Mouse (Mus musculus) kidney, adult 2 months (tissue): ENCODE measurements around the gene Rapgef3. TPM values are rescaled to one million over a fixed set of nuclear protein-coding genes. Genes with fewer than 3 reads are reported as not detected.
A peak's percentile ranks its signal among the peaks of the same experiment; 100 is the strongest.

Experiments
- DNase-seq: peaks from one replicate; pipeline ENCODE4 v3.0.0; 2021
- H3K27ac ChIP-seq: fragments of 200-500 bp; 2 replicates; pipeline ENCODE4 v1.5.1; 2012; ENCODE audit warnings: low read depth, low read length, control low read depth, inconsistent platforms; ENCODE audit not compliant: insufficient read depth
- H3K27me3 ChIP-seq: fragments of 200-500 bp; replicated peaks from 2 replicates; pipeline ENCODE4 v1.6.1; 2012; ENCODE audit warnings: mild to moderate bottlenecking, moderate library complexity, low read length, inconsistent platforms; ENCODE audit not compliant: control insufficient read depth, insufficient read depth
- H3K36me3 ChIP-seq: fragments of 200-500 bp; 2 replicates; pipeline ENCODE4 v1.6.1; 2012; ENCODE audit warnings: mild to moderate bottlenecking, moderate library complexity, low read length, inconsistent platforms; ENCODE audit not compliant: control insufficient read depth, insufficient read depth
- H3K4me1 ChIP-seq: fragments of 200-500 bp; 2 replicates; pipeline ENCODE4 v1.6.1; 2011; ENCODE audit warnings: low read length; ENCODE audit not compliant: control insufficient read depth, insufficient read depth
- H3K4me3 ChIP-seq: fragments of 200-500 bp; 2 replicates; pipeline ENCODE4 v1.5.1; 2011; ENCODE audit warnings: mild to moderate bottlenecking, low read depth, low read length, control low read depth; ENCODE audit not compliant: insufficient read depth
- CTCF ChIP-seq: fragments of 200-500 bp; conservative IDR thresholded peaks from 2 replicates; pipeline ENCODE4 v1.5.1; 2011; ENCODE audit warnings: low read depth, mild to moderate bottlenecking, control low read depth, low read length, moderate library complexity, mixed read lengths; ENCODE audit not compliant: insufficient read depth, insufficient read length
- POLR2A ChIP-seq: fragments of 200-500 bp; IDR thresholded peaks from one replicate; pipeline ENCODE4 v1.6.1; 2011; ENCODE audit warnings: low read depth, low read length, control low read depth
- WGBS: fragments of 180-500 bp; shearing (Covaris S2); methylation state at CpG from one replicate; pipeline ENCODE4 v1.1.7; 2018; 5-methylcytosine and 5-hydroxymethylcytosine counted together
- polyA plus RNA-seq: library from polyadenylated mRNA; depleted of rRNA; stranded (reverse); fragments of >200 nt; gene quantifications from 2 replicates; pipeline ENCODE4 v1.2.3, GENCODE M21; 2012; rRNA removed

Rapgef3 gene
- 136 and 184 TPM in 2 replicates for polyA plus RNA-seq

DNA sequence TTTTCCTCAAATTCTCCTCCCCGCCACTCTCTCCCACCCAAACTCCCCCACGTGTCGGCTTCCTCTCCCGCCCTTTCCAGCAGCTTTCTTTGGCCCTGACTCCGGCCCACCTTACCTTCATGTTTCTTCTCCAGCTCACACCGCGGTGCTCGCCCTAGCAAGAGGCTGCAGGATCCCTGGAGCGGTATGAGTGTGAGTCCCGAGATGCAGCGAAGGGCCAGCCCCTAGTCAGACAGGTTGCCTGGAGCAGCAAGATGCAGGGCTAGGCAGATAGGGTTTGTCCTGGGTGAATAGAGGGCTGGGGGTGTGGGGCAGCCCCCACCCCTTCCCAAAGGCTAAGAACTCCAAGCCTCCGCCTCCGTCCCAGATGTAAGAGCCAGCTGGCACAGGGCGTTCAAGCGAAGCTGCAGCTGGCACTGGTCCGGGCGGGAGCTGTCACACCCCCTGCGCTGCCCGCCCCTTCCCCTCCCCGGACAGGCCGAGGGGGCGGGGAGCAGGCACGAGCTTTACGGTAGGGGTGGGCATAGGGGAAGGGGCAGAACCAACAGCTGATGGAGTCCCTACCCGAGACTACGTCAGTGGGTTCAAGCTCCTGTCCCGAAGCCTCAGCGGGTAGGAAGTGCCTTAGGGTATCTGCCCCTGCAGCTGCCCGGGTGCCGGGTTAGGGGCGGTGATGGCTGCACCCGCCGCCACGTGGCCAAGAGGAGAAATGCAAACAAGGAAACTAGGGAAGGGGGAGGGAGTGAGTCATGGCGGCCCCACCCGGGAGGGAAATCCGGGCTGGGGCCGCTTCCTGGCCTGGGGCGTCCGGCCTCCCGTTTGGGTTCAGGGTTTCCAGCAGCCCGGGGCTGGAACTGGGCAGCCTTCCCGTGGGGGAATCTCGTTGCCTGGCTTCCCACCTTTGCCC, at the start of gene Rapgef3:
Rapgef3 (minus strand) TSS at position 693 of the 907 bp plus-strand sequence.
- peak; percentile 53 for TF ChIP-seq CTCF
- peak; percentile 63 for TF ChIP-seq POLR2A
- Histone ChIP-seq H3K27me3 (no peaks in the 10 kb centered on the region), H3K4me1 (peaks cover 33% of the 10 kb centered on the region), H3K4me3 (peak within 1 kb of the TSS; percentile 93), H3K27ac (peak within 1 kb of the TSS; percentile 95), H3K36me3 (no peaks in the 10 kb centered on the region; the same call in 1 of the 2 replicates)
- peak; percentile 97 for DNase-seq
- under 1% methylated on average over 44 of the region's 44 CpGs for WGBS

DNA sequence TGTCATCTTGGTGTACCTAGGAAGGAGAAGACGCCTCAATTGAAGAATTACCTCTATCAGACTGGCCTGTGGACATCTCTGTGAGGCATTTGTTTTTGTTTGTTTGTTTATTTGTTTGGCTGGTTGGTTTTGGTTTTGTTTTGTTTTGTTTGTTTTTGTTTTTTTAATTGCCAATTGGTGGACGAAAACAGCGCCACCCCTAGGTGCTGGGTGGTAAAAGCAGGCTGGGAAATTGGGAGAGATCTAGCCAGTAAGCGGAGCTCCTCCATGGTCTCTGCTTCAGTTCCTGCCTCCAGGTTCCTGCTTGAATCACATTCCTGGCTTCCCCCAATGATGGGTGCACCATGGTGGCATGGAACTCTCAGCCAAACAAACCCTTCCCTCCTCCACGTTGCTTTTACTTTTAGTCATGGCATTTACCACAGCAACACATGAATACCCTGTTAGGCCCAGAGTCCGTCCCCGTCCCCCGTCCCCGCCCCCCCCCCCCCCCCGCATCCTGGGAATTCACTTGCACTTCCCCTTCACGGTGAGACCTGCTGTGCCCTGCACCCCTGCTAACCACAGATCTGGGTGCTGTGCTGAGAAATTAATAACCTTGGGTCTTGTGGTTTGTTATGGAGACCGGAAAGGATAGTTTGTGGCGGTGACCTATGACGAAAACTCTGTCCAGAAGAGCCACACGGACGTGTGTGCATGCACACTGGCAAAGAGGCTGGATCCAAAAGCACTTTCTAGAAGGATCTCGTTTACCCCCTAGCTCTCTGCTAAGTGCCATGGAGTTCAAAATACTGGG, 48.6 kb upstream of the Rapgef3 start:
- H3K27me3 ChIP-seq, result no peaks in the 10 kb centered on the region
- DNase-seq, result no peak
- H3K4me3 ChIP-seq, result no peak overlapping the region
- H3K27ac ChIP-seq, result no peak overlapping the region
- WGBS, result 80% methylated on average over 17 of the region's 17 CpGs
- no peak for TF ChIP-seq POLR2A
- no peak for TF ChIP-seq CTCF
- no peaks in the 10 kb centered on the region for H3K36me3 ChIP-seq
- H3K4me1 ChIP-seq, result peaks cover 40% of the 10 kb centered on the region

DNA sequence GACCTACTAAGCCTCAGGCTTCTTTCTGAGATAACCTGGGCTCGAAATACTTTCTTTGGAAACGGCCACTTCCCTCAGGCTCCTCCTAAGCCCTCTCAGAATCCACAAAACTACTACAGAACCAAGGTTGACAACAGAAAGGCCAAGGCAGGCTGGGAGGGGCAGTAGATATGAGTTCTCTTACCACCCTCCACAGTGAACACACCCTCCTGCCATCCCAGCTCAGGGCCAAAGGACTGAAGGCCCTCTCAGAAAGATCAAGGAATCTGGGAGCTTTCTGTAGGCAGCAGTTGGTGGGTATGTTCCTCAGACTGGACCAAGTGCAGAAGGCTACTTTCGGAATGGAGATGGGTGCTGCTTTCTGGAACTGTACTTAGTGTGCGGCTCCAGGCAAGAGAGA, 47.5 kb upstream of the Rapgef3 start:
- TF ChIP-seq CTCF (no peak), POLR2A (no peak)
- WGBS, result 88% methylated on average over 4 of the region's 4 CpGs
- Histone ChIP-seq H3K4me1 (peaks cover 36% of the 10 kb centered on the region), H3K27ac (peak overlapping the region; percentile 67), H3K36me3 (no peaks in the 10 kb centered on the region), H3K4me3 (no peak overlapping the region), H3K27me3 (no peaks in the 10 kb centered on the region)
- DNase-seq, result no peak

DNA sequence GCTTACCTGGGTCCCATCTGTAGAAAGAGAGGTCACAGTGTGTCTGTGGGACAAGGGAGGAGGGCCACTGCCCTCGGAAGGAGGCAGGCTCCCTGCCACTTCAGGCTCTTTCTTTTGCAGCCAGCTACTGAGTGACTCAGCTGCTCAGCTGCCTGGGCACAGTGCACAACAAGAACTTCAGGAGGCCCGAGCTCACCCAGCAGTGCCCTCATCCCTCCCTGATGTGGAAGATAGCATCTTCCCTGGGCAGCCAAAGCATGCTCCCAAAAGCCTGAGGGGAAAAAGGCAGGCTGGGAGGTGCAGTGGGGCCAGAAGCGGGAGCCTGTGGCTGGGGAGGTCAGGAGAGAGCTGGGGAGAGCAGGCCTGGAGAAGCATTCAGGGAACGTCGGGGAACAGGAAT, 46.9 kb upstream of the Rapgef3 start:
- Histone ChIP-seq H3K27ac (peak overlapping the region; percentile 67), H3K4me3 (no peak overlapping the region), H3K27me3 (no peaks in the 10 kb centered on the region), H3K36me3 (no peaks in the 10 kb centered on the region), H3K4me1 (peaks cover 36% of the 10 kb centered on the region)
- no peak for TF ChIP-seq CTCF
- no peak for TF ChIP-seq POLR2A
- no peak for DNase-seq
- WGBS, result 42% methylated on average over 5 of the region's 5 CpGs

DNA sequence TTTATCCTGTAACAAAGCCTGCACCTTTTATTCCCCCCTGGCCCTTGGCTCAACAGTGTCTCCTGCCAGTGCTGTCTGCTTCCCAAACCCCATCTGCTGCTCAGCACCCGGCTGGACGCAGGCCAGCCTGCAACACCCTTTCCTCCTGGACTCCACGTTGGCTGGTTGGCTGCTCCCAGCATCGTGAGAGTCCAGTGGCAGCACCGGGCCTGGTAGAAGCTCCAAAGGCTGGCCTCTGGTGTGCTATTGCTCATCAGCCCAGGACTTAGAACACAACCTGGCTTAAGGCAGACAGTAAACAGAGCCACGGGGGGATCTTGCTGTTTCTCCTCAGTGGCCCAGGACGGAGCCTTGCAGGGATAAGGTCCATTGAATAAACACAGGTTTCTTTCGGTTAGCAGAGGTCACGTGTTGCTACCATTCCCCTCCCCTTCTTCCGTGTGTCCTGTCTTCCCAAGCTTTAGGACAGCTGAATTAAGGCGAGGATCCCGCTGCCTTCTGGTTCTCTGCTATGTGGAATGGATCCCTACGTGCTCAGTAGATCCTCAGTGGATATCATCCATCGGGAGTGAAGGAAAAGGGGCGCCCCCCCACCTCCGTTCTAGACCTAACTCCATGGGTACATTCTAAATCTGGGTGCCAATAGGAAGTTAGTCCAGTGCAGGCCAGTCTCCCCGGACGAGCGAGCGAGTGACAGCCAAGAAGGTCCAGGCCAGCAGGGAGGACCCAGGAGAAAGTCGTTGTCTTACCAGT, 45.9 kb upstream of the Rapgef3 start:
- H3K4me1 ChIP-seq, result peaks cover 36% of the 10 kb centered on the region
- no peaks in the 10 kb centered on the region for H3K36me3 ChIP-seq
- peak overlapping the region; percentile 44; the same call in 1 of the 2 replicates for H3K27ac ChIP-seq
- H3K27me3 ChIP-seq, result no peaks in the 10 kb centered on the region
- DNase-seq, result peak; percentile 87
- TF ChIP-seq CTCF (no peak), POLR2A (no peak)
- no peak overlapping the region for H3K4me3 ChIP-seq
- 31% methylated on average over 21 of the region's 21 CpGs for WGBS

DNA sequence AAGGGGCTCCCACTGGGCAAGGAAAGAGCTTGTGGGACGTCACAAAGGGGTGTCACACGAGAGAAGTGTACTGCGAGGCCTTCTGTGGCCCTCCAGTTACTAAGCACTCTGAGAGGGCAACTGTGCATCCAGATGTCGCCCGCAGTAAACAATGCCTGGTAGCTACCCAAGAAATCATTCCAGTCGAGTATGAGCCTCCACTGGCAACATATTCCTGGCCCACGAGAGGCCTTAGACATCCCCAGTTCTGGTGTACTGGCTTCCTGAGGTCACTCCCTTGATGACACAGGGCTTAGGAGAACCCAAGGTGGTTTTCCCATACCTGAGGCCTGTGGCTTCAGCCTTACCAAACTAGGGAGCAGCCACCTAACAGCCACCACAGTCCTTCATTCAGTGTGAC, 45.1 kb upstream of the Rapgef3 start:
- Histone ChIP-seq H3K4me3 (no peak overlapping the region), H3K27ac (peak overlapping the region; percentile 44), H3K36me3 (no peaks in the 10 kb centered on the region), H3K27me3 (no peaks in the 10 kb centered on the region), H3K4me1 (peaks cover 36% of the 10 kb centered on the region)
- TF ChIP-seq POLR2A (no peak), CTCF (no peak)
- DNase-seq, result no peak
- WGBS, result 59% methylated on average over 7 of the region's 7 CpGs
